Mouse (Mus musculus) gastrocnemius, adult 18-20 months (tissue): ENCODE measurements around the gene Suclg1. TPM values are rescaled to one million over a fixed set of nuclear protein-coding genes. Genes with fewer than 3 reads are reported as not detected.
A peak's percentile ranks its signal among the peaks of the same experiment; 100 is the strongest.

Experiments
- DNase-seq: peaks from one replicate; pipeline ENCODE4 v3.0.0; 2021; ENCODE audit warnings: low spot score
- long read RNA-seq, 2 experiments: library from polyadenylated mRNA; stranded (forward); transcript quantifications; one replicate each; pipeline ENCODE4 v2.0.0; 2021
- total RNA-seq, 2 experiments: library from RNA; stranded (reverse); gene quantifications; 2 replicates each; pipeline ENCODE4 v1.2.3; 2021

Suclg1 gene
- total RNA-seq, result 100 to 1,000 TPM; 311 to 329 TPM
- long read RNA-seq, experiment 1, transcript Suclg1-201 (9 exons, 1,519 nt), result major isoform, 263 of 286 reads
- long read RNA-seq, experiment 1, partial matches to known transcripts, result 22 of 286 reads
- long read RNA-seq, experiment 1, other reads (novel, unspliced or antisense), result 1 of 286 reads
- long read RNA-seq, experiment 2, transcript Suclg1-201 (9 exons, 1,519 nt), result major isoform, 215 of 235 reads
- long read RNA-seq, experiment 2, partial matches to known transcripts, result 17 of 235 reads
- long read RNA-seq, experiment 2, other reads (novel, unspliced or antisense), result 3 of 235 reads

- DNase-seq, result peak; percentile 92
Observed at GRCm38 (mm10) chr6:73248237-73249048, at the start of gene Suclg1. Gene Suclg1 (plus strand): TSS chr6:73248382.

- no peak for DNase-seq
Observed at GRCm38 (mm10) chr6:73203724-73204123, 44.5 kb upstream of the Suclg1 start.

- no peak for DNase-seq
Observed at GRCm38 (mm10) chr6:73204937-73205336, 43.2 kb upstream of the Suclg1 start.

GRCm38 (mm10) chr6:73209598-73209997, 38.6 kb upstream of the Suclg1 start:
- DNase-seq, result no peak

GRCm38 (mm10) chr6:73210445-73210972, 37.7 kb upstream of the Suclg1 start:
- DNase-seq, result no peak

- DNase-seq, result no peak
Observed at GRCm38 (mm10) chr6:73211036-73211435, 37.1 kb upstream of the Suclg1 start.

GRCm38 (mm10) chr6:73211602-73212001, 36.6 kb upstream of the Suclg1 start:
- no peak for DNase-seq

- peak; percentile 93 for DNase-seq
Observed at GRCm38 (mm10) chr6:73221189-73221957, 26.8 kb upstream of the Suclg1 start, which contains the start of gene Dnah6. Gene Dnah6 (minus strand): TSS chr6:73221651.

- no peak for DNase-seq
Observed at GRCm38 (mm10) chr6:73221958-73222735, 26.0 kb upstream of the Suclg1 start.

- DNase-seq, result peak; percentile 93
Observed at GRCm38 (mm10) chr6:73222841-73223526, 25.2 kb upstream of the Suclg1 start.

- peak; percentile 53 for DNase-seq
Observed at GRCm38 (mm10) chr6:73227376-73228158, 20.6 kb upstream of the Suclg1 start.

GRCm38 (mm10) chr6:73228408-73228807, 19.8 kb upstream of the Suclg1 start:
- peak; percentile 56 for DNase-seq

- peak; percentile 9 for DNase-seq
Observed at GRCm38 (mm10) chr6:73228881-73229280, 19.3 kb upstream of the Suclg1 start.

- no peak for DNase-seq
Observed at GRCm38 (mm10) chr6:73232152-73232584, 16.0 kb upstream of the Suclg1 start.

- no peak for DNase-seq
Observed at GRCm38 (mm10) chr6:73233202-73233726, 14.9 kb upstream of the Suclg1 start.

- no peak for DNase-seq
Observed at GRCm38 (mm10) chr6:73234302-73234900, 13.8 kb upstream of the Suclg1 start.

GRCm38 (mm10) chr6:73235650-73236049, 12.5 kb upstream of the Suclg1 start:
- DNase-seq, result no peak

- DNase-seq, result no peak
Observed at GRCm38 (mm10) chr6:73246821-73247220, 1.4 kb upstream of the Suclg1 start.

GRCm38 (mm10) chr6:73247452-73247851, 730 bp upstream of the Suclg1 start:
- DNase-seq, result peak; percentile 17
